Mouse (Mus musculus): ENCODE results near the gene Gm17304.

The Gm17304 gene

GRCm38 (mm10) chr5:106623337-106623736 lies 14.4 kb downstream of the Gm17304 start:
- no peak for DNase-seq (ENCODE audit: low read depth)

- DNase-seq (ENCODE audit: low read depth), result no peak
These were observed 19.7 kb downstream of the Gm17304 start for GRCm38 (mm10) chr5:106628369-106629149.

- DNase-seq (ENCODE audit: low read depth), result peak; percentile 46
These were observed 27.6 kb downstream of the Gm17304 start for GRCm38 (mm10) chr5:106636423-106636946.

GRCm38 (mm10) chr5:106639627-106640026 lies 30.7 kb downstream of the Gm17304 start:
- no peak for DNase-seq (ENCODE audit: low read depth)

GRCm38 (mm10) chr5:106640235-106640809 lies 31.4 kb downstream of the Gm17304 start:
- DNase-seq (ENCODE audit: low read depth), result no peak

- DNase-seq (ENCODE audit: low read depth), result no peak
These were observed 33.0 kb downstream of the Gm17304 start for GRCm38 (mm10) chr5:106641876-106642275.

- DNase-seq (ENCODE audit: low read depth), result no peak
These were observed 34.5 kb downstream of the Gm17304 start for GRCm38 (mm10) chr5:106643434-106643833.

GRCm38 (mm10) chr5:106649441-106649840 lies 40.5 kb downstream of the Gm17304 start:
- peak; percentile 60 for DNase-seq (ENCODE audit: low read depth)

GRCm38 (mm10) chr5:106649995-106650394 lies 41.1 kb downstream of the Gm17304 start:
- DNase-seq (ENCODE audit: low read depth), result peak; percentile 58

- DNase-seq (ENCODE audit: low read depth), result peak; percentile 26
These were observed 43.4 kb downstream of the Gm17304 start for GRCm38 (mm10) chr5:106652220-106652753.

- no peak for DNase-seq (ENCODE audit: low read depth)
These were observed 44.0 kb downstream of the Gm17304 start for GRCm38 (mm10) chr5:106652790-106653328.
